Mouse (Mus musculus) gastrocnemius, adult 8-10 months (tissue): Measurements from ENCODE around the gene Osbpl9. TPM values are rescaled to one million over a fixed set of nuclear protein-coding genes. Genes with fewer than 3 reads are reported as not detected.

Experiments used
- DNase-seq, 2 experiments: peaks; one replicate each; pipeline ENCODE4 v3.0.0; 2022; ENCODE audit warnings: low spot score in 2 of 2
- total RNA-seq, 4 experiments: library from RNA; stranded (reverse); gene quantifications; 2 replicates each; pipeline ENCODE4 v1.2.4; 2022

Osbpl9 gene
- total RNA-seq, 4 experiments from 2014 or later = 95.4 to 108 (median 97.7) TPM

- peak; percentile 19 to 53 for DNase-seq
Observed at GRCm38 (mm10) chr4:109210253-109210652, 8.2 kb upstream of the Osbpl9 start.

DNA sequence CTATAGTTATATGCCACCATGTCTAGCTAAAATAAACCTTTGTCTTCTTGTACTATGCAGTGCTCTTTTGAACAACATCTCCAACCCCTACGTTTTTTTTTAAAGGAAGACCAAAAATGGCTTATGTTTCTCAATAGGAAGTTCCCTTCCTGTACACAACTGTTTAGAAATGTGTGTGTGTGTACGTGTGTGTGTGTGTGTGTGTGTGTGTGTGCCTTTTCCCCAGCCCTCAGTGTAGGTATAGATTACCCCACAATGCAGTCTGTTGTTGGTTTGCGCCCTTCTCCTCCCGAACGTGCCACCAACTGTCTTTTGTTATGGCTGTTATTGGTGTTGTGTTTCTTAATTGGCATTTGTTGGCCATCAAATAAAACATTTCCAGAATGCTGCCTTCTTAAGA, 5.5 kb upstream of the Osbpl9 start:
- DNase-seq = no peak

- DNase-seq = no peak
Observed at GRCm38 (mm10) chr4:109204416-109204815, 2.3 kb upstream of the Osbpl9 start.

DNA sequence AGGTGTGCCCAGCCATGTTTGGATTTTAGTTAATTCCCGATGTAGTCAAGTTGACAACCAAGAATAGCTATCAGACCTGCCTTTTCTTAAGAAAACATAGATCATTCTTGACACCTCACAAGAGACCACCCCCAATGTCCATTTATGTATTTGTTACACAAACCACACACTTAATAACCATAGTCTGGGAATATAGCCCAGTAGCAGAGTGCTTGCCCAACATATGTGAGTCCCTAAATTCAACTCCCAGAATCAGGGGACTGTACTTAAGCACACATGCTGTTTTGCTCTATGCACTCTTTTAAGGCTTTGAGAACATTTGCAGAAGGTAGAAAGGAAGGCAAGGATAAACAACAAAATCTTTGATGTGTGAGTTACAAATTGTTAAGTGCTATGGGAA, 1.9 kb upstream of the Osbpl9 start:
- no peak for DNase-seq

GRCm38 (mm10) chr4:109199069-109199468, 3.0 kb downstream of the Osbpl9 start:
- DNase-seq = peak in 1 of 2 experiments; percentile 18

DNA sequence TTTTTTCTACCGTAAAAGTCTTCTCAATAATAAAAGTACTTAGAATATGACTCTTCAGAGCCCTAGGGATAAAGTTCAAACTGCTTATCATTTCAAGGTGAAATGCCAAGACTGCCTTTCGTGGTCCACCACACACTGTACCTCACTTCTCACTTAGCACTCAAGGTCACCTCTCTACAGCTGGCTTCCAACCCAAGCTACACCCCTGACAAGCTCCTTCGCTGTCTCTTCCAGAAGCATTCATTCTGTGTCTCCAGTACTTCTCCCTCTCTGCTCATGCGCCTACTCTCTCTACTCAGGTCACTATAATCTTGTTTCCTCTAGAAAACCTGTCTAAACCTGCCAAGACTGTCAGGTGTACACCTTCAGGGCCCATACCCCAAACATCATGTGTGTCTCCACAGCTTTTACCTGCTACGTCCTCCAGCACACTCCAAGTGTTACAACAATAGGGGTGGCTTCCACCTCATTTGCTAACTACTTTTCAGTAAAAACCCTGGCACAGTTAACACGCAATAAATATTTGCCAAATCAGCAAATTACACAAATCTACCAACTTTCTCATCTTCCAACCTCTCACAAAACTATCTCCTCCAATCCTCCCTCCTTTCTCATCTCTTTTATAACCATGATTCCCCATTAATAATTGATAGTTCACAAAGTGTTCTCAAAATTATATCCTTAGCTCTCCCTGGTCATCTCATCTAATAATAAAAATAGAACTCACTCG, 6.0 kb downstream of the Osbpl9 start:
- no peak for DNase-seq

GRCm38 (mm10) chr4:109193886-109194285, 8.2 kb downstream of the Osbpl9 start:
- DNase-seq = peak; percentile 27 to 32

DNA sequence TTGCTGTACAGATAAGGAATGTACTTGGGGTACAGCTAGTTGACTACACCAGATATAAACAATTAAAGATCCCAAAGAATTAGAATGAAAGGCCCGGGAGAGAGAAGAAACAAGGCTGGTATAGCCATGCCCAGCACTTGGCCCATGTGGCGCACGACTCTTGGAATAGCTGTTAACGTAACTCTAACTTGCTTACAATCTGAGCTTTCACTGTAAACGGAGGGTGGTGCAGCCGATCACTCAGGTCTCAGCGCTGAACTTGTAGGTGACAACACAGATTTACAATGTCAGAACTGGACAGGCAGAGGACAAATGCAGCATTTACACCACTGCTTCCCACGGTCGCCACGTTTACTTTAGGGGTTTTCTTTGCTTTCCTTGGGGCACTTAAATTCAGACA, 10.5 kb downstream of the Osbpl9 start:
- DNase-seq = no peak

DNA sequence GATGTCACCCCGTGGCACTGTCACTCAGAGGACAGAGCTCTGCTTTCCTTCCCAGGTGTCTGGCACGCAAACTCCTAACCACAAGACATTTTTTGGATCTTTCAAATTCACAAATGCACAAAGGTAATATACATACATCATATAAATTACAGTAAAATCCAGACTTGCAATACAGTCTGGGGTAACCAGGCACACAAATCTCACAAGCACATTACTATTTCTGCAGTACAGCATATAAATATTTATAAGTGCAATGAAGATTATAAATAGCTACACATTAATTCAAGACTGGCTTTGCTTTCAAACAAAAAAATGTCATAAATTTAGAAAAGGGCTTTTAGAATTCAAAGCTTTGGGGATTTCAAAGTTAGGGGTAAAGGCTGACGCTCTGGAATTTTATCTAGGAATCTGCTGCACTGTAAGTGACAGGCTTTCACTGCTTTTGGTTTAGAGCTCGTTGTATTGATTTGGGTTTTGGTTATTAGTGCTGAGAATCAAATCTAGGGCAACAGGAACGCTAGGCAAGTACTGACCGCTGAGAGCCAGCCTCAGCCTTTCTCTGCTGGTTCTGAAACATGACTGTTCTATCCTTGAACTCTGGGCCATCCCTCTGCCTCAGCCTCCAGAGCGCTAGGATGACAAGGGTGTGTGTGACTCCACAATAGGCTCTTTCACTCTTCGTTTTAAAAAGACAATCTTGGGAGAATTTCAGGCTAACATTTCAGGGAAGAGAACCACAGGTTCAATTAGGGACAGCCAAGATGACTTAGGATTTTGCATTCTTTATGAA, 16.3 kb downstream of the Osbpl9 start:
- no peak for DNase-seq

GRCm38 (mm10) chr4:109175677-109176076, 26.4 kb downstream of the Osbpl9 start:
- DNase-seq = no peak

GRCm38 (mm10) chr4:109173775-109174440, 28.2 kb downstream of the Osbpl9 start:
- peak; percentile 49 to 54 for DNase-seq

DNA sequence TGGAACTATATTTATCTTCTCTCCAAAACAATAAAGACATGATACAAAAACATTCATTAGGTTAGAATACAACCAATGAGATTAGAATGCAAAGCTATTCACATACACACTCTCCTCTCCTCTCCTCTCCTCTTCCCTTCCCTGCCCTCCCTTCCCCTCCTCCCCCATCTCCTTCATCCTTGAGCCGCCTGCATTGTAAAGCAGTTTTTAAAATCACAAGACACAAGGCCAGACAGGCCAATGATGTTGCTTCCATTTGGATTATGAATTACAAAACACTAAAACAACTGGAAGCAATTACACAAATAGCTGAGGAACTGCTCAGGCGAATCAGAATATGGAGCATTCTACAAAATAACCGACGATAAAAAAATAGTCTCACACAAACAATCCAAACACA, 28.7 kb downstream of the Osbpl9 start:
- DNase-seq = no peak

- peak; percentile 87 to 88 for DNase-seq
Observed at GRCm38 (mm10) chr4:109165521-109166173, 36.4 kb downstream of the Osbpl9 start.

- peak; percentile 58 to 75 for DNase-seq
Observed at GRCm38 (mm10) chr4:109156481-109157261, 45.4 kb downstream of the Osbpl9 start.

DNA sequence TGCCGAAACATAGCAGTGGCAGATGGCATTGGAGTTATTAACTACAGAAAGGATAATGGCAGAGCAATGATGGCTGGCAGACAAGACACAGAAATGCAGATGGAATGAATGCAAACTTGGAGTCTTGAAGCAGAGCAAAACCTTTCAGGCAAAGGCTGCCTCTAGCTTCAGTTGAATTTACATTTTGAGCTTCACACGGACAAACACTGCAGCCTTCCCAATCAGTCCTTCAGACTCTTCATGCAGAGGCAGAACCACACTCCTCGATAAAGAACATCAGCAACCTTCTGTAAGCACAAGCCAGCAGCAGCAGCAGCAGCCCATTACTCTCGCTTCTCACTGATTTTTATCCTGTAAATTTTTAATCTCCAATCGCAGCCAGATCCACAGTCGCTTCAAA, 46.0 kb downstream of the Osbpl9 start:
- DNase-seq = no peak

DNA sequence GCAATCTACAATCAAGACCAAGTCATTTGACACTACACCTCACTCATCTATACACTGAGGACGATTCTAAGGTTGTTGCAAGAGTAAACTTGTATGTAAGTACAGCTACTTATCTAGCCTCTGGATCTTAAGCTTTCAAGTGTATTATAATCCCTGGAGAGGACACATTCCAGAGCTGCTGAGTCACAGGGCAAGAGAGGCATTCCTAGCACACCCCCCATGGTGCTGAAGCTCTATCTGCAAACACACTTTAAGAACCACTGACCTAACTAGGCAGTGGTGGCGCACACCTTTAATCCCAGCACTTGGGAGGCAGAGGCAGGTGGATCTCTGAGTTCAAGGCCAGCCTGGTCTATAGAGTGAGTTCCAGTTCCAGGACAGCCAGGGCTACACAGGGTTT, 51.9 kb downstream of the Osbpl9 start:
- no peak for DNase-seq

DNA sequence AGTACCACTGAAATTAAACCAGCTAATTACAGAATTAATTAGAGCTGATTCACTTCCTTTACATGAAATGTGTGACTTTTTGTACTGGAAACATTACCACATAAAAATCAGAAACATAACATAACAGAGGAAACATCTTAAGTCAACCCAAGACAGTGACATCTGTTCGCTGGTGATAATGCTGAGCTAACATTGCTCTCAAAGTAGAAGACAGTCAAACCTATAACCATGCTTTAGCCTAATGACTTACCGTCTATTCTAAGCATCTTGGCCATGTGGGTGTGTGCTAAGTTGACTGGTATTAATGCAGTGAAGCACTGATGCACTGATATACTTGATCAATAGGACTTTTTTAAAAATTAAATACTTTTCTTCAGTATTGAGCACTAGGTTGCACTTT, 52.7 kb downstream of the Osbpl9 start:
- no peak for DNase-seq

DNA sequence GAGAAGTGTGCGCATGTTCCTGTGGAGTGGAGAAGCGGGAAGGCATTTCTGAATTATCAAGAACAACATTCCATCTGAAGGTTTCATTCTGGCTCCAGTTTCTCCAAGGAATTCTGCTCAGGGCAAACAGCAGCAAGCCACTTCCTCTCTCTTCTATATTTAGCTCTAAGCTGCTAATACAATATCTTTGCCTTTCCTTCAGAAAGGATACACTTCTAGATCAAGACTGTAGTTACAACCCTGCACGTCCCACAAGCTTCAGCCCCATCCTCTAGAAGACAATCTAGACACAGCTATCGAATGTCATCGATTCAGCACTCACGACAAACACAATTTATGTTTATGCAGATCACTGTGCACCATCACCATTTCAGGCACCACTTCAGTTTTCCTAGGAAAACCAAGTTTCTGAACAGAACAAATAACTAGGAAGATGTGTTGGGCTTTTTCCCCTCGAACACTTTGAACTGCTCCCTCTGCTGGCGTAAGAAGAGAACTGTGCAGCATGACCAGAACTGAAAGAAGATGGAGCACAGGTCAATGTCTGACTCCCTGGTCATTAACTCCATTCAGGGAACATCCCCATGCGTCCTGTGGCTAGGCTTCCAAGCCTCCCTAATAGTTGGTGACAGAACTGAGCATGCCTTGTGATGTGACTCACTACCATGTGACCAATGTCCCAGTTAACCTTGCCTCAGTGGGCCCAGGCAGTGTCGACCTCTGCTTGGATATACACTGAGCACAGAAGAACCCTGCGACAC, 54.6 kb downstream of the Osbpl9 start:
- DNase-seq = peak in 1 of 2 experiments; percentile 21

- DNase-seq = no peak
Observed at GRCm38 (mm10) chr4:109143091-109143490, 59.0 kb downstream of the Osbpl9 start.

DNA sequence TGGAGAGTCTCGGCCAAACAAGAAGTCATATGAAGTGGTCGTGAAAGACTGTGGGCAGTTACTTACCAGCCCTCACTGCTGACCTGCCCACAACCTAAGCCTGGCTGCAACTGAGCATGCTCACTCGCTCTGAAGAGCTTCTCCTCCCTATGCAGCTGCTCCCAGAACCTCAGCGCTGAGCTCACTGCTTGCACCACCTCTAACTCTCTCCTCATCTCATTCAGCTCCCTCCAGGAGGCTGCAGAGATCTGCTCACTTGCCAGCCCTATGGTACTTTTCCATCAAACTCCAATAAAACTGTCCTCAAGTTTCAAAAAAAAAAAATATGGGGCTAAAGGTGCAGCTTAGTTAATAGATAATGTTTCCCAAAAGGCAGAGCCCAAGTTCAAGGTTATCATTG, 63.5 kb downstream of the Osbpl9 start:
- no peak for DNase-seq
